Mouse (Mus musculus): ENCODE measurements at regions not wholly inside any gene's neighbourhood (a gene's known extent, or its start where the extent isn't known, plus 50 kb on each side); places are given as distances from the start of the nearest gene placed in this dataset.

GRCm38 (mm10) chr17:14610791-14611522 is 83.1 kb downstream of the Thbs2 start:
- no peak for DNase-seq

DNA sequence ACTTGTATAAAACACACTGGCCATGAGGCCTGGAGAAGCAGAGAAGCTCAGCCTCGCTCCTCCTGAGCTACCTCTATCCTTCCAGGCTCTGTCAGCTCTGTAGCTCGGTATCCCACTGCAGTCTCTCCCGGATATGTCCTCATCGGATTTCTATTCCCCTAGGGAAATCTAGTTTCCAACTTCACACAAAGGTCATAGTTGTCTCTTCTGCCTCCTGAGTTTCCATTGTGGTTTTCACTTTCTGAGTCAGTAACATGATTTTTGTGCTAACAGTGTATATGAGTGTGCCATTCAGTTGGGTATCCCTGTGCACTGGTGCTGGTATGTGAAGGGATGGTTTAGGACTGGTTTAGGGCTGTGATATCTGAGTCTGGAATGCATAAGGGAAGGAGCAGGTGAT is 85.2 kb downstream of the Thbs2 start:
- no peak for DNase-seq

- DNase-seq, result no peak
Measured at GRCm38 (mm10) chr17:14606356-14606989, 87.6 kb downstream of the Thbs2 start.

GRCm38 (mm10) chr17:14599681-14600080 is 94.4 kb downstream of the Thbs2 start:
- no peak for DNase-seq

GRCm38 (mm10) chr17:14596470-14596869 is 97.6 kb downstream of the Thbs2 start:
- DNase-seq, result no peak

GRCm38 (mm10) chr17:14595525-14595924 is 98.5 kb downstream of the Thbs2 start:
- no peak for DNase-seq

DNA sequence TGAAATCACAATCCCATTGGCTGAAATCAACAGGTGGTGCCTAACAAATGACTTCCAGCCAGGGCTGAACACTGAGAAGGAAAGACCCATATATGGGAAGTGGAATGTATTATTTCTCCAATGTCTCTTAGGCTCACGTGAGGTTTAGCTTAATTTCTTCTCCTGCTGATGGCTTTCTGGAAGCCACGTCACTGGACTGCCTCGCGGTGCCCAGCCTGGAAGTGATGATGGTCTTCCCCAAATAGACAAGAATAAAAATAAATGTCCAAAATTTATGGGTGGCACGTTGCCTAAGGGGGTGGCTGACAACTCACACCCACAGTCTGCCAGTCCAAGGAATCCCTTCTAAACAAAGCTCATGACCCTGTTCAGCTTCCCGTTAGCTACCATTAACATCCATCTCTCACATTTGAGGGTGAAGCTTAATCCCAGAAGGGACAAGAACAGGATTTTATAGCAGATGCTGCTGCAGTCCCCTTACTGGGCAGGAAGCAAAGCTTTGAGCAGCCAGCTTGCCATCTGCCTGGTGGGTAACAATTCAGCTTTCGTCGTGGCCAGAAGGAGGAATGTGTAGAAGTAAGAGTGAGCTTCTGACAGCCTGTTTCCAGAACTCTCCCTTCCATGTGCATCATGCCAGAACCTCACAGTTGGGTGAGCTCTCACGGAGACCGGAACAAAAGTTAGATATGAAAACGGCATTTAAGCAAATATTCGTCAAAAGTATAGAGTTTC is 105.8 kb downstream of the Thbs2 start:
- no peak for DNase-seq

DNA sequence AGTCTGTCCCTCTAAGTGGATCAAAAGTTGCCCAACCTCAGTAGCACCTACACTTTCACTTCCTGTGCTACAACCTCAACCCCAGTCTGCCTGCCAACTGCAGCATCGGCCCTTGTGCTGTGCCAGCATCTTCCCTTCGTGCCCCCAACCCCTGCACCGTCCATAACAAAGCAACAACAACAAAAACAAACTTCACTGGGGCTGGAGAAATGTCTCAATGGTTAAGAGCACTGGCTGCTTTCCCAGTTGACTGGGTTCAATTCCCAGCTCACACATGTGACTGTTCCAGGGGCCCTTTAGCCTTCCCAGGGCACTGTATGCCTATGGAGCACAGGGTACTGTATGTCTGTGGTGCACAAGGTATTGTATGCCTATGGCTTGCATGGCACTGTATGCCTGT is 114.4 kb downstream of the Thbs2 start:
- DNase-seq, result no peak

GRCm38 (mm10) chr17:14578721-14579120 is 115.3 kb downstream of the Thbs2 start:
- DNase-seq, result no peak

DNA sequence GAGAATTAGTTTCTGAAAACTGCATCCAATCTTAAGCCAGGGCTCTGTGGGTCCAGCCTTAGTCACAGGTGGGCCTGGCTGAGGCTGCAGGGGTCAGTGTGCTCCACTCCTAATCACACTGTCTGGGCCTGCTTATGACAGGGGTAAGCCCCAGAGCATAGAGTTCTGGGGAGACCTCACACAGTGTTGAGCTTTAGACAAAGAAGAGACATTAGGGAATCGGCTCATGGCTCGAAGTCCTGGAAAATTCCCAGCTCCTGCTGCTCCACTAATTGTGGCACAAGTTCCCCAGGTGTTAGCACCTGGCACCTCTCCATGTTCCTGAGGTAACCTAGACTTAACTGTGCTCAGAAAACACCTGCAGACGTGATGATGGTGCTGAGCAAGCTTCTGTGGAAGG is 115.8 kb downstream of the Thbs2 start:
- no peak for DNase-seq

GRCm38 (mm10) chr17:14576159-14576558 is 117.9 kb downstream of the Thbs2 start:
- DNase-seq, result peak; percentile 11

GRCm38 (mm10) chr17:14571143-14571542 is 122.9 kb downstream of the Thbs2 start:
- no peak for DNase-seq

DNA sequence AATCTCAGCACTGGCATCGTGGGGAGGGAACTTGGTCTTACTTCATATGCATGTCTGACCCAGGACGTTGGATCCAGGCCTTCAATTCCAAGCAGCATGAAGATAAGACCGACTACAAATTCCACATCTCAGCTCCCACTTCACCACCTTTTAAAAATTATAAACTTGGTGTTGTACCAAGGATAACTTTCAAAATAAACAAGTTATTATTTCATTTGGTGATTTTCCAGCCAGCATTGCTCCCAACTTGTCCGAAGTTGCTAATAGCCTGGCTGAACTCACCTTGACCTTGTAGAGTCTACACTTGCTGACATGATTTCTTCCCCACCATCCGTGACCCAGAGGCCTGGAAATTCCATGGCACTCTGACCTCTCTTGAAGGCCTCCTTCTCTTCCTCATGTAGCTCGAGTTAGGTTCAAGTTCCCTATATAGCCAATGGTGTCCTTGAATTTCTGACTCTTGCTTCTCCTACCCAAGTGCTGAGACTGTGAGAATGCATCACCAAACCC is 123.7 kb downstream of the Thbs2 start:
- peak; percentile 11 for DNase-seq

DNA sequence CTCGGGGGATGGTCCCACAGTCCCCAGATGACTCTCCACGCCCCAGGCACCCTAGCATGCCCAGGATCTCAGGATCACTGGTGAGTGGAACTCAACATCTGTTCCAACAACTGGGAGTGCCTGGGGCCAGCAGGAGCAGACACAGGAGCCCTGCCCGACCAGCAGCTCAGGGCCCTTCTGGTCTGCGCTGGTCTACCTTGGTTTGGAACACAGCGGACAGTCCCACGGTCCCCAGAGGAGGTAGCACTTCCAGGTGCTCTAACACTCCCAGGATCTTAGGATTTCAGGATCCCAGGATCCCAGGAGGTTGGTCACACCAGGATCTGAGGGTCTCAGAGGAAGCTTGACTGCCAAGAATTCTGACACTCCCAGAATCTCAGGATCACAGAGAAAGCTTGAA is 131.8 kb downstream of the Thbs2 start:
- no peak for DNase-seq

DNA sequence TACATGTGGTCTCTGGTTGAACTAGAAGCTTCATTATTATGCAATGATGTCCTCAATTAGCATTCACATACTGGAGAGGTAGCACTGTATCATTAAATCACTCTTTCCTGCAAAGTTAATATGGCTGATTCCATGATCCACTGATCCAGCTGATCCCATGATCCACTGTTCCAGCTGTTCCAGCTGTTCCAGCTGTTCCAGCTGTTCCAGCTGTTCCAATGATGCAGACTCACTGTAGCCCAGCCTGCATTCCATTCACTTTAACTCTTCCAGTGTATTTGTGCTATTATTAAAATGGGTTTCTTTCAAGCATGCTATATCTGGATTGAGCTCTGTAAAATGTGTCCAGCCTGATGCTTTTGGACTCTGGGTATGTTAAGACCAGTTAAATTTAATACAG is 136.8 kb downstream of the Thbs2 start:
- no peak for DNase-seq

GRCm38 (mm10) chr17:14553195-14553594 is 140.8 kb downstream of the Thbs2 start:
- no peak for DNase-seq

- DNase-seq, result no peak
Measured at GRCm38 (mm10) chr17:14552081-14552480, 142.0 kb downstream of the Thbs2 start.

DNA sequence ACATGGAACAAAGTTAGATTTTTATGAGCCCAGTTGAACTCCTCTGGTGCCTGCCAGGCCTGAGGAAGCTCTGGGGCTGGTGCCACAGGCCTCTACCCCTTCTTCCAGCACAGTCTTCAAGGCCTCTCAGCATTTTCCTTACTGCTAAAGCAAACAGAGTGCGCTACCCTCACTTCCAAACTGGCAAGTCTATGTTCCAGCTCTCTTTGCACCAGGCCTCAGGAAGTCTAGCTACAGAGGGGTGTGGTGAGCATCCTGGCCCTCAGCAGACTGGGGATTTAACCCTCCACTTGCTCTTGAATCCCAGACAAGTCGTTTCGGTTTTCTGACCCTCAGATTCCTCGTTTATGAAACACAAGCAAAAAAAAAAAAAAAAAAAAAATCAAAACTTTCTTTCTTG is 142.4 kb downstream of the Thbs2 start:
- no peak for DNase-seq

DNA sequence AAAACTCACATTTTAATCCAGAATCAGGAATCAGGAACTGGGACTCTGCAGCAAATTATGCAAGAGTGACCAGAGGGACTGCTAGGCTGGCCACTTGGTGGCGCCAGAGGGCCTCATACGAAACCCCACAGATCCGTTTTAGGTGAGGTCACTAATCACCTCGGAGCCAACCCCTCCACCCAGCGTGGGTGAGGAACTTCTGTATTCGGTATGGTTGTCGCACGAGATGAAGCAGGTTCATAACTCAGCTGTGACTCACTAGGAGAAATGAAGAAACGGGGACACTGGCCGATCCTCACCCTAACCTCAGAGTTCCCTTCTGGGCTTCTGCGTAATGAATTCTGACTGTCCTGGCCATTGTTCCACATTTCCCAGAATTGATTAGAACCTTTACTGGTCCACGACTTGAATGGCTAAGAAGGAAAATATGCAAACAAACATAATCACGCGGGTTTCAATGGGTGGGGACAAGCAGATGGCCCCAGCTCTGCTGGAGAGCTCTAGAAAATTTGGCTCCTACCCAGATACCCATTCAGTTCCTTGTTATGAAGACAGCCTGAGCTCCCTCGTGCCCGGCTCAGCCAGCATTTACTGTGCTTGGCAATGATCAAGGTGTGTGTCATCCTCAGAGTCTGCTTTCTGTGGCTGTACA is 148.1 kb downstream of the Thbs2 start:
- peak; percentile 53 for DNase-seq

DNA sequence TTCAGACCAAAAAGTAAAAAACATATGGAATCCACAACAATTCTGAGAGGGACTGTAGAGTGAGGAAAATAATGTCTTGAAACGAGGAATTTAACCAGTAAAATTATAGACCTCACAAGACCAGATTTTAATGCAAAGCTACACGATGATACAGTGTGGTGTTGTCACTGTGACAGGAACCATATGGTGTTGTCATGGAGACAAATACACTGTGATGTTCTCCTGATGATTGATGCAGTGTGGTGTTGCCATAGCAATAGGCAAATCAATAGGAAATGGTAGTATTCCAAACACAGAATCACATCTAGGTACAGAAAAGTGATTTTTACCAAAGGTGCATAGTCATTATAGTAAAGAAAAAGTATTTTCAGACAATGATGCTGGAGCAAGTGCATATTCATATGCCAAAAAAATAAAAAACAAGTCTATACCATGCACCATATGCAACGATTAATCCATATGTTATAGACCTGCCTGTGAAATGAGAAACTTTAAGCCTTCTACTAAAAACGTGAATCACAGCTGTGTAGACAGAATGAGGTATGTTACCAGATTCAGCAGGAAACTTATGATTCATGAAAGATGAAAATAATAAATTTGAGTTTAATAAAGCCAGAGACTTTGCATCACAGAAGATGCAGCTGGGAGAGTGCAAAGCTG is 149.6 kb downstream of the Thbs2 start:
- DNase-seq, result no peak

DNA sequence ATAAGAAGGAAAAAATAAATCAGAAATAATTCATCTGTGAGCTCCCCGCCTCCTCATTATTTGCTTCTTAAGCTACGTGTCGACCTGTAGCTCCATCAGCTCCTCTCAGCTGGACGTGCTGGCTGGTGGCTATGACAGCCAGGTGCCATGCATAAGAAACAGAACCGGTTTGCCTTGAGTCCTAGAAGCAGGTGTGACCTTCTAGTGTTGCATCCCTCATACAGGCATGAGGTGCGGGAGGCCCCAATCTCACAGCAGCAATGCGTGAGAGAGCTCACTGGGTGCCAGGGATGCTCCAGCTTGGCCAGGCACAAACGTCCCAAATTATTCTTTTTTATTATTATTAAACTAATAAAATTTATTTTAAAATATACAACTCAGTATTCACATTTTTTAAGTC is 153.0 kb downstream of the Thbs2 start:
- DNase-seq, result no peak

DNA sequence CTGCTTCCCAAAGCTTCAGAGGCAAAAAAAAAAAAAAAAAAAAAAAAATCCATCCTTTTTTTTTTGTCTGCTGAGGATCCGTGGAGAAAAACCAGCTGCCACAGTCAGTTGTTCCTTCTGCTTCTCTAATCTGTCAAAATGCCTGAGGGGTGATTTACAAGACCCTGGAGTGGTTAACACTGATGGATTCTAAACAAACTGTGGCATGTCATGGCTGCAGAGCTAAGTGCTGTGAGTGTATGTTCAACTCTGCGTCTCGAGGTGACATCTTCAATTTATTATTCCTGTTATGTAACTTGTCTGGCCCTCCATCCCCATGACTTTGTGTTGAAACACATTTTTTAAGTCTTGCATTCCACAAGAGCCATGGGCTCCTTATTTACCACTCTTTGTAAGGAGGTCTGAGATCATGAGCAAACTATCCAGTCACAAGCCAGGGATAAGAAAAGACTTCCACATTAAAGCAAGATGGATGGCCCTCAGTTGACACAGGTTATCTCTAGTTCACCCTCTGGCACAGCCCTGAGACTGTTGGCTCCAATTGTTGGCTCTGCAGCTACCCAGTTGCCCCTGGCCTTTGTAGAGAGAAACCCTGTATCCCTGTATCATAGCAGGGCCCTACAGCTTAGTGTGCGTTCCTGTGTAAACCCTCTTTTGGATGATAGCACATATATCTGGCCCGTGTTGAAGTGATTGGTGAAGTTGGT is 153.6 kb downstream of the Thbs2 start:
- DNase-seq, result peak; percentile 26
